Mouse (Mus musculus) layer of hippocampus, postnatal 14 days (tissue): ENCODE measurements around the gene Msrb1. TPM values are rescaled to one million over a fixed set of nuclear protein-coding genes. Genes with fewer than 3 reads are reported as not detected.
"Not testable (repeated sequence)": the region's sequence is repeated elsewhere in the genome, so short reads cannot be mapped to it uniquely, and the experiment has no call there.

Experiments used
- DNase-seq, 2 experiments: peaks; one replicate each; pipeline ENCODE4 v3.0.0; 2021 to 2022; ENCODE audit warnings: low spot score in 2 of 2, mixed read lengths in 1 of 2
- total RNA-seq, 2 experiments: library from RNA; stranded (reverse); gene quantifications; 2 replicates each; pipeline ENCODE4 v1.2.3; 2021

The Msrb1 gene
- total RNA-seq, 2 experiments from 2014 or later, result 44.4 to 51.2 TPM

DNA sequence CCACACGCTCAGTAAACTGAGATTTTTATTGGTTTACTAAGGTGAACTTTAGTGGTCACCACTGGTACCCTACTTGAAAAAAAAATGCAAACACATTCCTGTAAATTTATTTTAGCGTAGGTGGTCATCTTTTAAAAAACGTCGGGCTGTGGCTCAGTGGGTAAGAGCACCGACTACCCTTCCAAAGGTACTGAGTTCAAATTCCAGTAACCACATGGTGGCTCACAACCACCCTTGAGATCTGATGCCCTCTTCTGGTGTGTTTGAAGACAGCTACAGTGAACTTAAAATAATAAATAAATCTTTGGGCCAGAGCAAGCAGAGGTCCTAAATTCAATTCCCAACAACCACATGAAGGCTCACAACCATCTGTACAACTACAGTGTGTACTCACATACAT, 17.5 kb upstream of the Msrb1 start:
- DNase-seq, result not testable (repeated sequence)

DNA sequence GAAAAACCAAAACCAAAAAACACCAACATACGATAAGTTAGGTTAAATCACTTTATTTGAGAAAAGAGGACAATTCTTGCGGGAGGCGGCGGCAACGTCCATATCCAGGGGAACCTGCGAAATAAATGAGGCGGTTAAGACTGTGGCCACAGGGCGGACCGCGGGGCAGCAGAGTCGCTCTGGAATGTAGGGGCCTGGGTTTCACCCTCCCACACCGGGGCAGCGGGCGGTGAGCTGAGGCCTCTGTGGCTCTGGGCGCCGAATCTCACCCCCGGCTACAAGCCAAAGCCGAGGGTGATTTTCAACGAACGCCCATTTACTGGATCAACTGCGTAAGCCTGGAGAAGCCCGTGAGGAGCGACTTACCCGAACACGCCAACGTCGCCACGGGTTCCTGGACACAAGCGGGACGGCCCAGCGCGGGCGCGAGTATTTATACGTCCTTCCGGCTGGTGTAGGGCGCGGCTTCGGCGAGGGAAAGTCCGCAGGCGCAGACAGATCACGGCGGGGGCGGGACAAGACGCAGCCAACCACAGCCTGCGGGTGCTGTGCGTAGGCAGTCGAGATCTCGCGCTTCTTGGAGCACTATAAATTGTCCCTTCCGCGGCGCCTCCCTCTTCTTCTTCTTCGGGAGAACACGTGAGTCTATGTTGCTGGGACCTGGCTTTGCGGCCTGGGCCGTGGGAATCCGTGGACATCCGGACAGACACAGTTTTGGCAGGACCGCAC, 16.8 kb upstream of the Msrb1 start:
- peak; percentile 96 to 99 for DNase-seq

- DNase-seq, result not testable (repeated sequence)
Observed at GRCm38 (mm10) chr17:24720616-24721015, 15.8 kb upstream of the Msrb1 start.

DNA sequence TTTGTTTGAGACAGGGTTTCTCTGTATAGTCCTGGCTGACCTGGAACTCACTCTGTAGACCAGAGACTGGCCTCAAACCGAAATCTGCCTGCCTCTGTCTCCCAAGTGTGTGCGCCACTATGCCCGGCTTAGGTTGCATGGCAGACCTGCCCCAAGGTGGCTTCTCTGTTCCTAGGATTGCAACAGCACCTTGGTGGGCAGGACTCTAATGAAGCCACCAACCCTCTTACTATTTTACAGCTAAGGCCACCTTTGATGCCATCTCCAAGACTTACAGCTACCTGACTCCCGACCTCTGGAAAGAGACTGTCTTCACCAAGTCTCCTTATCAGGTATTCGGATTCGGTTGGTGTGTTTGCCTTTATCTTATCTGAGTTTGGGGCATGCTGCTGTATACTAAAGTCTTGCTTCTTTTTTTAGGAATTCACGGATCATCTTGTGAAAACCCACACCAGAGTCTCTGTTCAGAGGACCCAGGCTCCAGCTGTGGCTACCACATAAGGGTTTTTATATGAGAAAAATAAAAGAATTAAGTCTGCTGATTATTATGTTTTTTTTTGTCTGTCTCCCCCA, 15.0 kb upstream of the Msrb1 start:
- DNase-seq, result not testable (repeated sequence)

GRCm38 (mm10) chr17:24722220-24722924, 14.1 kb upstream of the Msrb1 start:
- no peak for DNase-seq

GRCm38 (mm10) chr17:24723122-24723880, 13.1 kb upstream of the Msrb1 start:
- DNase-seq, result no peak

GRCm38 (mm10) chr17:24723881-24724180, 12.6 kb upstream of the Msrb1 start:
- no peak for DNase-seq

GRCm38 (mm10) chr17:24724184-24724583, 12.3 kb upstream of the Msrb1 start, which contains the start of gene Ndufb10:
TSS of gene Ndufb10 (minus strand) at chr17:24724478.
- DNase-seq, result peak; percentile 96 to 97

DNA sequence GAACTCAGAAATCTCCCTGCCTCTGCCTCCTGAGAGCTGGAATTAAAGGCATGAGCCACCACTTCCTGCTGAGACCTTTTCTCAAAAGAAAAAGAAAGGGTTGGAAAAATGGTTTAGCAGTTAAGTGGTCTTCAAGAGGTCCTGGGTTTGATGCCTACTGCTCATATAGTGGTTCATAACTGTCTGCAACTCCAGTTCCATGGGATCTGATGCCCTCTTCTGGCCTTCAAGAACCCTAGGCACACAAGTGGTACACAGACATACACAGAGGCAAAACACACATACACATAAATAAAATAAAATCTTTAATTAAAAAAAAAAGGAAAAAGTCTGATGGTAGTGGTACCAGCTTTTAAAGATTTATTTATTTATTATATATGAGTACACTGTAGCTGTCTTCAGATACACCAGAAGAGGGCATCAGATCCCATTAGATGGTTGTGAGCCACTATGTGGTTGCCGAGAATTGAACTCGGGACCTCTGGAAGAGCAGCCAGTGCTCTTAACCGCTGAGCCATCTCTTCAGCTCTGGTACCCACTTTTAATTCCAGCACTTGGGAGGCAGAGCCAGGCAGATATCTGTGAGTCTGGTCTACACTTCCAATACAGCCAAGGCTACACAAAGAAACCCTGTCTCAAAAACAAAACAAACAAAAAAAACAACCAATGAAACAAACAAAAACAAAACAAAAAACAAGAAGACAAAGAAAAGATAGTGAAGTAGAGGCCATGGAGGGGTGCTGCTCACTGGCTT, 10.6 kb upstream of the Msrb1 start:
- DNase-seq, result no peak

GRCm38 (mm10) chr17:24727618-24728017, 8.8 kb upstream of the Msrb1 start, which contains the start of gene Rpl3l:
TSS of gene Rpl3l (plus strand) at chr17:24727820.
- no peak for DNase-seq

GRCm38 (mm10) chr17:24728184-24728583, 8.3 kb upstream of the Msrb1 start:
- DNase-seq, result no peak

DNA sequence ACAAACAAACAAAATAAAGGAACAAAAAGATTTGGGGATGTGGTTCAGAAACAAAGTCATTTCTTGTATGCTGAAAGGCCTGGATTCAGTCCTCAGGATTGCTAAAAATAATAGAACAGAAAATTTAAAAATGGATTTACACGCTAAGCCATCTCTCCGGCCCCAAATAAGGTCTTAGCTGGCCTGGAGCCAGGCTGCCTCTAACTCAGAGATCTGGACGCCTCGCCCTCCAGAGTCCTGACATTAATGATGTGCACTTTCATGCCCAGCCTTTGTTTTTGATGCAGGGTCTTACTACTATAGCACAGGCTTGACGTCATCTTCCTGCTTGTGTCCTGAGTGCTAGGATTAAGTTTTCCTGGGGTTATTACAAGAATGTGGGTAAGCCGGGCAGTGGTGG, 7.4 kb upstream of the Msrb1 start:
- no peak for DNase-seq

- no peak for DNase-seq
Observed at GRCm38 (mm10) chr17:24730787-24731186, 5.7 kb upstream of the Msrb1 start.

GRCm38 (mm10) chr17:24732233-24732935, 4.1 kb upstream of the Msrb1 start:
- DNase-seq, result no peak

GRCm38 (mm10) chr17:24733434-24734050, 2.9 kb upstream of the Msrb1 start:
- no peak for DNase-seq

DNA sequence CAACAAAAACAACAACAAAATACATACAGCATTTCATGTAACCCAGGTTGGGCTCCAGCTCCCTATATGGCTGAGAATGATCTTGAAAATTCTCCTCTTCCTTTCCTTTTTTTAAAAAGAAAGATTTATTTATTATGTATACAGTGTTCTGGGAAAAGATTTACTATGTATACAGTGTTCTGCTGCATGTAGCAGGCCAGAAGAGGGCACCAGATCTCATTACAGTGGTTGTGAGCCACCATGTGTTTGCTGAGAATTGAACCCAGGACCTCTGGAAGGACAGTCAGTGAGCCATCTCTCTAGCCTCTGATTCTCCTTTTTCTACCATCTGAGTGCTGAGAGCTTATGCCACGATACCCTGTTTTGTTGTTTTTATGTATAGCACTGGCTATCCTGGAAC, 1.9 kb upstream of the Msrb1 start:
- no peak for DNase-seq

DNA sequence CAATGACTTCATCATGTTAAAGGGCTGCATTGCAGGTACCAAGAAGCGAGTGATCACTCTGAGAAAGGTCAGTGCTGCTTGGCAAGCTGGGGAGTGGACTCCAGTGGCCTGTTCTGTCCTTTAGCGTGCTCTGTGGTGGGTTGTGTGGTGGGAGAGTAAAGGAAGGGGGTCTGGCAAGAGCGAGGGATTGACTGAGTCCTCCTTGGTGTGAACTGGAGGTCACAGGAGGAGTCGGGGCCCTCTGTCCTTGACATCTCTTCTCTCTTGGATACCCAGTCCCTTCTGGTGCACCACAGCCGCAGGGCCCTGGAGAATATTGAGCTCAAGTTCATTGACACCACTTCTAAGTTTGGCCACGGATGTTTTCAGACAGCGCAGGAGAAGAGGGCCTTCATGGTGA, 996 bp upstream of the Msrb1 start:
- DNase-seq, result no peak

DNA sequence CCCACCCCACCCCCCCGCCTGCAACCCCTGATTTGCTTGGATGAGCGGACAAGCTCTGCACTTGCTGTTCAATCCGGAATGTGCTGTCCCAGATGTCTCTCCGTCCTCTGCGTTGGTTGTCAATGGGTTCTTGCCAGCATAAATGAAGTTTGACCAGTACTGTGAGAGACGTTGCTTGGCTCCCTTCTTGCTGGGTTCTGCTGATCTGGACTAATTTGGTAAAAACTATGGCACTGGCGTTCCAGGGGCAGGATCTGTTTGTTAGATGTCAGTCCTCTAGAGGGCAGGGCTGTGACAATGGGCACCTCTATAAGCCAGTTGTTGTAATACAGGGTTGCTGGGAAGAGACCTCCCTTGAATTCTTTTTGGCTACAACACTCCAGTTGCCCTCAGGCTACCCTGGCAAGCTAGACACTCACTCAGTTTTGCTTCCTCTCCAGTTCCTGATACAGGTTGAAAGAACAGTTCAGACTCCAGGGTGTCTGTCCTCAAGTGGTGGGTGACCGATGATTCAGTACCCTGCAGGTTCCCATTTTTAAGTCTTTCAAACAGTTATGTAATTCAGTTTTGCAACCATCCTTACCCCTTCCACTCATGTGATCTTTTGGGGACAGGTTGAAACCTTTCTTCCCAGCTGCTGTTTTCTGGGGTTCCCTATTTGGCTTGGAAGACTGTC, 831 bp downstream of the Msrb1 start:
- no peak for DNase-seq

- no peak for DNase-seq
Observed at GRCm38 (mm10) chr17:24738238-24738637, 1.8 kb downstream of the Msrb1 start.
